Mouse (Mus musculus) CD4-positive helper T cell, adult 2 months (primary cell): ENCODE data around the gene Samd4b.
"Not testable (repeated sequence)": the region's sequence is repeated elsewhere in the genome, so short reads cannot be mapped to it uniquely, and the experiment has no call there.

Source experiments
- DNase-seq: peaks from one replicate; pipeline ENCODE4 v3.0.0-alpha.2; 2012; ENCODE audit warnings: low read depth, missing footprints, low spot score

Samd4b gene

DNA sequence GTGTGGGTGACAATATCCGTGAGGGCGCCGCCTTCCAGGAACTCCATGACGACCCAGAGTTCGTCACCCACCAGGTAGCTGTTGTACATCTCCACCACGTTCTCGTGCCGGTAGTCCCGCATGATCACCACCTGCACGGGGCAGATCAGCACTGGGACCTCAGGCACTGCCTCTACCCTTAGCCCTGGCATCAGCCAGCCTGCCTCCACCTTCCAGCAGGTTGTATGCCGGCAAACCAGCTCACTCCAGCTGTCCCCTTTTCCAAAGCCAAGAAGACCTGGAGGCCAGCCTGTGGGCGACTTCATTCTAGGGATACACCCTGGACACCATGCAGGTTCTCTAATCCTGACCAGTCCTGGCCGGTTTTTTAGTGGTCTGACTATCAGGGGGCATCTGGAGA, 35.0 kb downstream of the Samd4b start:
- no peak for DNase-seq

DNA sequence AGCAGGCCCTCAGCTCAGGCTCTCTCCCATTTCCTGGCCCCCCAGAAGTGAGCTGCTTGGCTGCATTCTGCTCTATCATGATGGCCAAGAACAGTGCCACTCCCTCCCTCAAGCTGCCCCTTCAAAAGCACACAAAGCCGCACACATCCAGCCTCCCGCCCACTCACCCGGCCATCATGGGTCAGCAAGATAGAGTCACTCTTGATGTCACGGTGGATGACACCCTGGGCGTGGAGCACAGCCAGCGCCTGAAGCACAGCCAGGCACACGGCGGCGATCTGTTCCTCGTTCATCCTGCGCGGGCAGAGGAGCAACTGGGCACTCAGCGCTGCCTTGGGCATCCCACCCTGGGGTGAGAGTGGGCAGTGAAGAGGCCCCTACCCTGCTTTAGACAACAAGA, 35.6 kb downstream of the Samd4b start:
- DNase-seq = no peak

DNA sequence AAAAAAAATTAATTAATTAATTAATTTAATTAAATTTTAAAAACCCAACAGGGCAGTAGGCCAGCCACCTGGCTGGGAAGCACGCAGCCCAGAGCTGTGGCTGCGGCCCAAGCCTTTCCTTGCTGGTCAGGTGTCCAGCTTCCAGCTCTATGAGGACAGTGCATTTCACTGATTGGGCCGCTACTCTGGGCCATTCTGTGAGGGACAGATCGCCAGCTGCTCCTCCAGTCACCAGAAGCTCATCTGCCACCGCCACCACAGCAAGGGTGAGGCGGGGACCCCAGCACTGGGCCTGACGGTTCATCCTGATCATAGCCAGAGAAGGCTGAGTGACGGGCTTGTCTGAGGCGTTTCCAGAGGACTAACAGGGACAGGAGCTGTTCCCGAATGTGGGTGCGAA, 36.0 kb downstream of the Samd4b start:
- DNase-seq = no peak

DNA sequence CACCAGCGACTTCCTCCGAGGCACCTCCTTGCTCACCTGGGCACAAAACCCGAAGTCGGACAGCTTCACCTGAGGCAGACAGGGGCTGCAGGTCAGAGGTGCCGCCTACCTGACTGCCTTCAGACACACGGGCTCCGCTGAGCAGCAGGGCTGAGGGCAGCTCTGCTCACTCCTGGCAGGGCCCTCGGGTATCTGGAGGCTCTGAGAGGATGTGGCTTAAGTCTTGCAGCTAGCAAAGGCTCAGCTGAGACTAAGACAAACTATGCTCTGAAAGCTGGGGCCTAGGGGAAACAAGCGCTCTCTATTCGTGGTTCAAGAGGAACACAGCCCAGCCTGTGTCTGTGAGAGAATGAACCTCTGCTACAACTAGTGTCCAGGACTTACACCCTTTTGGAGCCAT, 37.1 kb downstream of the Samd4b start:
- no peak for DNase-seq

DNA sequence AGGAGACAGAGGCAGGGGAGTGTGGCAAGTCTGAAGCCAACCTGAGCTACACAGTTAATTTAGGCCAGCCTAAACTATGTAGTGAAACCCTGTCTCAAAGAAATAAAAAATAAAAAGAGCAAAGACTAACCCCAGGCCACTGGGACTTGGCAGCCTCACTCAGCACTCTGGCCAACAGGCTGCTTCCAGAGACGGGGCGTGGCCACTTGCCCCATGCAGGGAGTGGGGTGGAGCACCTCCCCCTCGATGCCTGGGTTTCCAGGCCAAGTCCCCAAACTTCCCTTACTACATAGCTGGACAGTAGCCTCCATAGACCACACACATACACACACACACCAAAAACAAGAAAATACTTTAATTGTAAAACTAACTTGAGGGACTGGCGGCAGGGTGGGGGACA, 39.5 kb downstream of the Samd4b start:
- no peak for DNase-seq

DNA sequence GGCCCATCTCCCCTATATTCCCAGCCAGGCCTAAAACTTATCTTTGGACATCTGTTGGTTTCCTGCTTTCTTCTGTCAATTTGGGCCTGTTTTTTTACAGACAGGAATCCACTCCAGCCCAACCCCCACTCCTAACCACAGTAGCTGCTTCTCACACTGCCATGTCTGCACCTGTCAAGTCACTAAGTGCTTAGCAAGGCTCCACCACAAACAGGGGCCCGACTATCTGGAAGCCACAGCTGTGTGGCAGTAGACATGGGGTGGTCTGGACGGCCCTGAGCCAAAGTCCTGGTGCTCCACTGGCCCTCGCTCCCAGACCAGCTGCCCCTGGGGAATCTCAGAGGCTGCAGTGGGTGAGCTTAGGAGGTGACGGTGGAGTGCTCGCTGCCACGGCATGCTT, 40.2 kb downstream of the Samd4b start:
- peak; percentile 33 for DNase-seq

DNA sequence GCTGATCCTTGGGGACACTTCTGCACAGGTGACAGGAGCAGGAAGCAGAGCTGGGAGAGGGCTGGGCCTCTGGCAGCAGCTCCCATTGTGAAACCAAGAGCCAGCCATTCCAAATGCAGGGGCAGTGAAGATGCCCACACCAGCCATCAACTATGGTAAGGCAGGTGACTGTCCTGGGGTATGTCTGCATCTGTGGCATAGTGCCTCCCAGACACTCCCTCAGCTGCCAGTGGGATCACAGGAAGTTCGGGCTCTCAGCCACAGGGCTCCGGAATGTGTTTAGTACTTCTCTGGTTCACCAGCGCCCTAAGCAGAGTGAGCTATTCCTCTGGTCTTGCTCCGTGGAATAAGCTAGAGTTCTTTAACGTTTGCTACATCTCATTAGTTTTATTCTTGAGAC, 40.9 kb downstream of the Samd4b start:
- DNase-seq = no peak

DNA sequence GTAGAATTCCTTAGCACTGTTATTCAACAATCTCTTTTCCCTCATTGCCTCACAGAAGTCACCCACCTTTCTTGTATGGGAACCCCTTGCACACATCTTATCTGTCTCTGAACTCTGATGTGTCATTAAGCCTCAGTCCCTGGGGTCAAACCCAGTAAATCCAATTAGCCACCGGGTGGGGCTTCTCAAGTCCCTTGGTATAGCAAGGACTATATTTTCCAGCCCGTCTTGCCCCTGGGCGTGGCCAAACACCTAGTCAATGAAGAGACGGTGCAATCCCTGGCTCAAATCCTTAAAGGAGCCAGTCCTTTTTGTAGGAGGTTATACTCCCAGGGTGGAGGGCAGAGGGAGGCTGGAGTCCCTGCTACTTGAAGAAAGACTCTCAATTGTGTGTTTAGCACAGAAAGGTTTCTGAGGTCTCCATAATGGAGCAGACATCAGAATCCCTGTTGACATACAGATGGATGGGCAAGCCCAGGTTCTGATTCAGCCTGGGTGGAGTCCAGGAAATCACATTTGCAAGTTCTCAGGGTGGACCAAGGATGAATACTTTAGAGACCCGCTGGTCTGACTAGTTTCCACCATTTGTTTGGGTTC, 41.9 kb downstream of the Samd4b start:
- no peak for DNase-seq

DNA sequence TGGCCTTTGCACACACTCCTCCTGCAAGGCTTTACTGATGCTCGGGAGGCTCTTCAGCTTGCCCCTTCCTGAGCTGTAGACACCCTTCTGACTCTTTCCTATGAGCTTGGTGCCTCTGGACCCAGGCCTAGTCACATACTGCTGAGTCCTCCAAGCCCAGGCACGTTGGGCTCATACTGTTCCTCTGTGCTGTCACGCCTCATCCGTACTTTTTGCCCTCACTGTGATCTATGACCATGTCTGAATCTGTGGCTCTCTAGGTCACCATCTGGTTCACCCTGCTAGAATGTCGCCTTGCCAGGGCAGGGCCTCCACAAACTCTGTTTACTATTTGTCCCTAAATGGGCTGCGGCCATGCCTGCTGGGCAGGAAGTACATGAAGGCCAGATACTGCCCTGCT, 44.9 kb downstream of the Samd4b start:
- DNase-seq = no peak

DNA sequence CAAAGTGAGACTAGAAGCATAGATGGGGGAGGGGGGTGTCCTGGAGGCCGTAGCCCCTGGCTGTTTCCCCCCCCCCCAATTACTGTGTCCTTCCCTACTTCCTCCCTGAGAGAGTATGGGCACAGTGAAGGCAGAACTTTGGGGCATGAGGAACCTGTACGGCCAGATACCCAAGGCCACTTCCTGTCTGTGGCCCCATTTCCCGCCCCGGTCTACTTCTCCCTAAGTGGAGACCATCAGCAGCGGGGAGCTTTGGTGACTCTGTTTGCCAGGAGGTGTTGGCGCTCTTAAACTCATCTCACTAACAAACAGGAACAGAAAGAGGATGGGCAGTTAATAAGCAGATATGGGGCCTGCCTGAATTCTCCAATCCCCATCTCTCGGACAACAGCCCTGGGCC, 50.3 kb downstream of the Samd4b start:
- no peak for DNase-seq

DNA sequence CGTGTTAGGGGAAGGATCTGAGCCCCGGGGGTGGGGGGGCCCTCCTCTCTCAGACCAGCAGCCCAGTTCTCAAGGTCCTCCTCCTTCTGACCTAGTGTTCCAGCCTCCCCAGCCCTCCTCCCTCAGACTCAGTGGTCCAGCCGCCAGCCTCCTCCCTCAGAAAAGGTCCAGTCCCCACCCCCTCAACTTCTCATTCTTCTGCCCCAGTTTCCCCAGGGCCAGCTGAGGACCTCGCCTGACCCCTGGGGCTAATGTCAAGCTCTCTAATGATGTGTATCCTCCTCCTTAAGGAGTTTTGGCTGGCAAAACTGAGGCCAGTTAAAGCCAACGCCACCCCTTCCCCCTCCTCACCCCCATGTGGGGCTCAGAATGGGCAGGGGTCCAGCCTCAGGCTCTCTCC, 50.8 kb downstream of the Samd4b start, which contains the start of gene Nccrp1:
Gene Nccrp1, minus strand, starts transcription at position 101 of the 400 bp plus-strand sequence.
- DNase-seq = no peak

DNA sequence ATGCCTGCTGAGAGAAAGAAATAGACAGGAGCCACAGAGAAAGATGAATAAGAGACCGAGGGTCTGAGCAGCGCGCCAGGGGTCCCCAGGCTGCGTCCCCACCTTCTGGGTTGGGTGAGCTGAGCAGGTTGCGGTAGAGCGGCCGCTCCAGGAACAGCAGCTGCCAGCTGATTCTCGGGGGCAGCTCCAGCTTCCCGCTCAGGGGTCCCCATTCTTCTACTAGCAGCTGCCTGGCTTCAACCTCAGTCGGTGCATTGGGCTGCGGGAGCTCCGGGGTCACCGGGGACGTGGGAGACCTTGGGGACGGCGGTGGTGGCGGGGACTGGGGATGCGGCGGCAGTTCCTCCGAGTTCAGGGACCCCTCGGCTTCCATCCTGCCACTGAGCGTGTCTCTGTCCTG, 51.3 kb downstream of the Samd4b start:
- no peak for DNase-seq

DNA sequence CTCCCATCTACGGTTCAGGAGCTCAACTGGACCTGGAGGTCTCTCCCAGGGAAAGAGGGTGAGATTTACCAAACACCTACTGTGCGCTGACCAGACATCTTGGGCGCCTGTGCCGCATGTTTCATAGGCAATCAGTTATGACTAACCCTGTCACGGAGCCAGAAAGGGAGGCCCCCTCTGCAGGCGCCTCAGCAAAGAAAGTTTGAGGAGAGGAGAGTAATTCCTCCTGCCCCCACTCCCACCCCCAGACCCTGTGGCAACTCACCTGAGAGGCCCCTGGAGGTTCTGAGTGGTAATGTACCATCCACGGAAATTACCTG, 52.1 kb downstream of the Samd4b start:
- no peak for DNase-seq

DNA sequence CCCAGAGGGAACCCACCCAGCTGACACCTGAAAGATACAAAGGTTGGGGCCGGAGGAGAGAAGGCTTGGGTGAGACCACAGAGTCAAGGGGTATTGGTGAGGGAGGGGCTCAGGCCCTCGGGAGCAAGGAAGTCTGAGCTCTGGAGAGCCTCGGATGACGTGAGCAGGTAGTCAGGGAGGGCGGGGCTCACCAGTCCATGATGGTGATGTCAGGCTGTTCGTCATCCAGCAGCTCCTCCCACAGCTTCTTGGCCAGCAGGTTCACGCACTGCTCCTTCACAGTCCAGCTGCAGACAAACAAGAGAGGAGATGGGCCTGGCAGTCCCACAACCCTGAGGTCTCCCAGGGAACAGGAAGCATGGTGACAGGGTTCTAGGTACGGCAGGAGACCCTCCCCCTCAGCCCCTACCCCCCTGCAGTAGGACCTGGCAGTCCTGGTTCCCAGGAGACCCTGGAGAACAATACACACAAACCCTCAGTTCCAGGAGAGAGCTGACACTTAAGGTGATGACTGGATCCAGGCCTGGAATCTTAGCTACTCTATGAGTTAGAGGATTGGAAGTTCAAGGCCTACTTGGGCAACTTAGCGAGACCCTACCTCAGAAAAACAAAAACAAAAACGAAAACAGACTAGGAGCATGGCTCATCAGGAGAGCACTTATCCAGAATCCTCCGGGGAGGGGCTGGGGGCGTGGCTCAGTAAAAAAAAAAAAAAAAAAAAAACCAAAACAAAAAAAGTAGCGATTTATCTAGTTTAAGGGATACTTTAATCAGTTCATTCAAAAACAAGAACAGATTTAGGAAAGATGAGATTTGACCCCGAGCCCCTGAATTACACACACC, 52.7 kb downstream of the Samd4b start:
- no peak for DNase-seq

DNA sequence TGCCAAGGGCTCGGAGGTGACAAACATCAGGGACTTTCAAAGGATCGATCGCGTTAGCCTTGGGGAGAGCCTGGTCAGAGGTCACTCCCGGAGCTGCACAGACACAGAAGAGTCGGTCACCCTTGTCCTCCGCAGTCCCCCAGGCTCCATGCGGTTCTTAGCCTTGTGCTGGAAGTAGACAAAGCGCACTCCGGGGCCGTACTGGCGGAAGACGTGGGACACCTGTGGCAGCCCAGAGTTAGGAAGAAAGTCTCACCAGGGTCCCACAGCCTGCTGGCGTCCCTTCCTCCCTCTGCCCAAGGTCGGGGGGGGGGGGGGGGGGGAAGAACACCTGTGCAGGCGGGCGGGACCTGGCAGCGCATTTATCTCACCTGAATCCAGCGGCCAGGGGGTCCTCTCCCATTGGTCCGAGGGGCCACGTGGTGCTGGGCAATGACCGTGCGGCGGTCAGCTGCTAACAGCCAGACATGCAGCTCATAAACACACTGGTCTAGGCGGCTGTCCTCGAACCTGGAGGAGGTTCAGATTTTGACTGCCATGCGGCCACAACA, 53.8 kb downstream of the Samd4b start:
- no peak for DNase-seq

DNA sequence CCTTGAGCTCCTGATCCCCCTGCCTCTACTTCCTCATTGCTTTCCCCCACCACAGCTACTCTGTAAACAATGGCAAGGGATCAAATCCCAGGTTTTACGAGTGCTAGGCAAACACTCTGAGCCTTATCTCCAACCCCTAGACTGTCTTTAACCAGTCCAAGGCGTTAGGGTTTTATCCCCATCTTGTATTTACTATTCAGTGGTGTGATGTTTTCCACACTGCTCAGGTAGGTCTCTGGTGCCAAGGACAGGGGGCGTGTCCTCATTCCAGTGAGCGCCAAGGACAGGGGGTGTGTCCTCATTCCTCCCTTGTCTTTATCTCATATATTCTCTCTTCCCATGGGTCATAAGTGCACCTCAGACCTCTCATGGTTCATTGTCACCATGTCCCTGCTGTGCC, 57.4 kb downstream of the Samd4b start, which contains the start of gene Sycn:
Gene Sycn, plus strand, starts transcription at position 360 of the 400 bp plus-strand sequence.
- no peak for DNase-seq

DNA sequence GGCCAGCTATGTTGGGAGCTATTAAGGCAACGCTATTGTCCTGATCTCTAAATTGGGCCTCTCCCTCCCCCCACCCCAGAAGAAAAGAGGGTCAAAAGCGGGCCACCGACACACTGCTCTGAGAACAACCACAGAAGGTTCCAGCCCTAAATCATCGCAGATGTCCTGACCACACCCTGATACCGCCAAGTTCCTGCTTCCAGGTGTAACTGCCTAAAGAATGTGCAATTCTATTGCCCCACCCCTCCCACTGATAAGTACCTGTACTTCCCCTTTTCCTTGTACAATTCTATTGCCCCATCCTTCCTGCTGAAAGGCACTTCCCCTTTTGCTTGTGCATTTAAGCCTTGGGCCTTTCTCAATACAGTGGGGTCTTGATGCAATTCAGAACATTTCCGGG, 59.1 kb downstream of the Samd4b start:
- not testable (repeated sequence) for DNase-seq

DNA sequence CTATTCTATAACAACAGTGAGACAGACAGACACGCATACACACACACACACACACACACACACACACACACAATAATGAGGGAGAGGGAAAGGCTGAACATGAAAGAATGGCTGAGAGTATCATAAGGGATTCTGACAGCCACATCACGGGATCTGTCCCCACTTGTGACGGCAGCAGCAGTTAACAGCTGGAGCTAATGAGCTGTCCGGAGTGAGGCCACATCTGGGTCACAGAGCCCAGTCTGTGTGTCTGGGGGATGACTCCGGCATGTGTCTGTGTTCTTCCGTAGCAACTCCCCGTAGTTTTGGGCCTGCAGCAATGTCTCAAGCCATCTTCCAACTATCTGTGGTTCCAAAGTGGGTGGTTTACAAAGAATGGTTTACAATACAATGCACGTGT, 65.9 kb downstream of the Samd4b start:
- DNase-seq = no peak

DNA sequence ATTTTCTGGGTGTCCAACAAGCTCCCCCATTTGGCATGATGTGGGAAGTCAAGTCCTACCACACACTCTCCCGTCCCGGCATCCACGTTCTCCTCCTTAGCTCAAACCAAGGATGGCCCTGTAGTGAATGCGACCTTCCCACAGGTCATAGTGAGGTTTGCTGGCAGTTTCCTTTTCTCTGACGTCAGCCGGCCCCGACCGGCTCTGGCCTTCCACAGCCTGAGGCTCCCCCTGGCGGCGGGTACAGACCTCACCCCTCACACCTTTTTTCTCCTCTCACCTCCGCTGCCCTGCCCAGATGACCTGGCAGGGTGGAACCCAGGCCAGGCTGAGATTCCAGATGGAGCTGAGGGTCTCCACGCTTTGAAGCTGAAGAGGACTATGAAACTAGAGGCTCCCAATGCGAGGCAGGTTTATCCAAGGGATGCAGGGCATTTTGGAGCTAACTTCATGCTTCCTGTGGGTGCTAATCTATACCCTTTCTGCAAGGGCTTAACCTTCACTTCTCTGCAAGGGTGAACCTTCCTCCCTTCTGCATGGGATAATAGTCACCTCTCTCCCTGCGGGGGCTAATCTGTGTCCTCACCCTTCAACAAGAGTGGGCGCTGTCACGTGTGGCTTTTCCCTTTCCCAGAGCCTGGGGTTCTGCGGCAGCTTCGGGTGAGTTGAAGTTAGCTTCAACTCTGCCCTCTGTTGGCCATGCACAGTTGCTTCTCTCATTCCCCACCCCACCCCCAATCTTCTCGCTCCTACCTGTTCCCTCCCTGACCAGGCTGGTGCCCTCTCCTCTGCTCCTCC, 69.8 kb downstream of the Samd4b start:
- peak; percentile 87 for DNase-seq

DNA sequence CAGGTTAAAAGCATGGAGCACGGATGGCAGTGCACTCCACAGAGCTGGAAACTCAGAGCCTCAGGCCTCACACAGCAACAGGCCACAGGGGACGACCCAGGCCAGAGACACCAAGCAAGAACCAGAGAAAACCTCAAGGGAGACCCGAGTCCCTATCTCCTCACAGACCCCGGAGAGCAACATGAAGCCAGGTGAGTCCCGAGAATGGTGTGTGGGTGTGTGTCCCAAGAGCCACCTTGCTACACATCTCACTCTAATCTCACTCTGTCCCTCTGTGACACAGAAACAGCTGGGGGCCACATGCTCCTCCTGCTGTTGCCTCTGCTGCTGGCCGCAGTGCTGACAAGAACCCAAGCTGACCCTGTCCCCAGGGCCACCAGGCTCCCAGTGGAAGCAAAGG, 75.4 kb downstream of the Samd4b start, which contains the start of gene Ifnl3:
Gene Ifnl3, plus strand, starts transcription at position 301 of the 400 bp plus-strand sequence.
- not testable (repeated sequence) for DNase-seq

DNA sequence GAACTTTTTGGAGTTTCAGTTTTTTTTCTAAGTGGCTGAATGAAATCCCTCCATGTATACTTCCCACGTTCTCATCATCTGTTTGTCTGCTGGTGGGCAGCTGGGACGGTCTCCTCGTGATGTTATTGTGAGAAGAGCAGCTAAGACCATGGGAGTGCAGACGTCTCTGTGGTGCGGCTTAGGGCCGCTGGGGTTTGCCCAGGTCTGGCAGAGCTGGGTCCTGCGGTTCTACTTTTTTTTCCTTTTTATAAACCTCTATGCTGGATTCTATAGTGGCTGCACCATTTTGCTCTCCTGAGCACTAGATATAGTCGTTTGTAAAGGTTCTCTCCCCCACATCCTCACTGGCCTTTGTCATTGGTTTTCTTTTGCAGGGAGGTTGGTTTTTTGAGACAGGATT, 86.5 kb downstream of the Samd4b start:
- DNase-seq = no peak

DNA sequence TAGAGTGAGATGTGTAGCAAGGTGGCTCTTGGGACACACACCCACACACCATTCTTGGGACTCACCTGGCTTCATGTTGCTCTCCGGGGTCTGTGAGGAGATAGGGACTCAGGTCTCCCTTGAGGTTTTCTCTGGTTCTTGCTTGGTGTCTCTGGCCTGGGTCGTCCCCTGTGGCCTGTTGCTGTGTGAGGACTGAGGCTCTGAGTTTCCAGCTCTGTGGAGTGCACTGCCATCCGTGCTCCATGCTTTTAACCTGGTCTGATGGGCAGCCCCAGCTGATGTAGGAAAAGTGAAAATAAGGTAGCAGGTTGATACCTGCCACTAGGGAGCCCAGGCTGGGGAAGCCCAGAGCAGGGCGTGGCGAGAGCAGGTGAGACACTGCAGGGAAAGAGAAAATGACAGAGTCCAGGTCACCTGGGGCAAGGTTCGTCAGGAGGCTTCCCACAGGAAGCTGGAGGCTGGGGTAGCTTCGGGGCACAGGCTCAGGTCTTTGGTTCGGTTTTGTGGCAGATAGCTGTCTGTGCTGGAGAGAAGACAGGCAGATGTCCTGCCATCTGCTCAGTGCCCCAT, 87.5 kb downstream of the Samd4b start, which contains the start of gene Ifnl2:
Gene Ifnl2, minus strand, starts transcription at position 51 of the 570 bp plus-strand sequence.
- not testable (repeated sequence) for DNase-seq
